Mouse (Mus musculus) brain, embryonic 14.5 days (tissue): Measurements from ENCODE around the gene Dip2b.

ENCODE experiments used
- CTCF ChIP-seq: fragments of 200-500 bp; IDR thresholded peaks from 2 replicates; pipeline ENCODE4 v1.5.1; 2012; ENCODE audit warnings: inconsistent platforms, mild to moderate bottlenecking, moderate library complexity, borderline replicate concordance; ENCODE audit not compliant: insufficient read depth, insufficient read length; ENCODE audit errors: extremely low read depth
- POLR2A ChIP-seq: fragments of 200-500 bp; IDR thresholded peaks from 2 replicates; pipeline ENCODE4 v1.6.1; 2012; ENCODE audit warnings: mild to moderate bottlenecking, inconsistent platforms, borderline replicate concordance; ENCODE audit not compliant: poor library complexity, insufficient read depth, insufficient read length, severe bottlenecking; ENCODE audit errors: extremely low read depth

GRCm38 (mm10) chr15:100231616-100232525 is 193.4 kb downstream of the Dip2b start:
- no peak for TF ChIP-seq CTCF
- TF ChIP-seq POLR2A = no peak
